Mouse (Mus musculus) heart, postnatal 25 days (tissue): Measurements from ENCODE around the gene Usp11. TPM values are rescaled to one million over a fixed set of nuclear protein-coding genes. Genes with fewer than 3 reads are reported as not detected.

ENCODE experiments used
- total RNA-seq, 2 experiments: library from RNA; stranded (reverse); gene quantifications; 2 replicates each; pipeline ENCODE4 v1.2.3; 2021

The Usp11 gene
- total RNA-seq, 2 experiments from 2014 or later = 4.3 to 6.5 TPM

Other genes starting within 250 kb of the Usp11 start
- under 1 TPM; 0.36 to 0.64 TPM for gene Rgn, start 154.1 kb upstream of the Usp11 start, total RNA-seq
- 10 to 100 TPM; 21.2 to 22.0 TPM for gene Rbm10, start 86.4 kb upstream of the Usp11 start, total RNA-seq
- gene Ndufb11, start 86.3 kb upstream of the Usp11 start, total RNA-seq = 100 to 1,000 TPM; 677 to 733 TPM
- 100 to 1,000 TPM; 205 to 246 TPM for gene Uba1, start 45.6 kb upstream of the Usp11 start, total RNA-seq
- gene Cdk16, start 16.0 kb upstream of the Usp11 start, total RNA-seq = 100 to 1,000 TPM; 133 to 152 TPM
- 10 to 100 TPM; 81.2 to 86.3 TPM for gene Araf, start 93.9 kb downstream of the Usp11 start, total RNA-seq
- 1 to 10 TPM; 5.5 to 7.1 TPM for gene Timp1, start 166.3 kb downstream of the Usp11 start, total RNA-seq
- gene Syn1, start 217.1 kb downstream of the Usp11 start, total RNA-seq = under 1 TPM; 0.36 to 0.39 TPM
- 1 to 10 TPM; 8.3 to 9.7 TPM for gene Cfp, start 227.6 kb downstream of the Usp11 start, total RNA-seq
- gene Elk1, start 246.7 kb downstream of the Usp11 start, total RNA-seq = 10 to 100 TPM in 1 of 2 experiments, 1 to 10 TPM in 1; 9.6 to 10.2 TPM